Mouse (Mus musculus) ES-CJ7 (cell line): ENCODE data around the gene Tubd1.
"Not testable (repeated sequence)": the region's sequence is repeated elsewhere in the genome, so short reads cannot be mapped to it uniquely, and the experiment has no call there.

ENCODE experiments used
- DNase-seq: peaks from one replicate; pipeline ENCODE4 v3.0.0; 2011; ENCODE audit warnings: low read depth, low spot score

Tubd1 gene

DNA sequence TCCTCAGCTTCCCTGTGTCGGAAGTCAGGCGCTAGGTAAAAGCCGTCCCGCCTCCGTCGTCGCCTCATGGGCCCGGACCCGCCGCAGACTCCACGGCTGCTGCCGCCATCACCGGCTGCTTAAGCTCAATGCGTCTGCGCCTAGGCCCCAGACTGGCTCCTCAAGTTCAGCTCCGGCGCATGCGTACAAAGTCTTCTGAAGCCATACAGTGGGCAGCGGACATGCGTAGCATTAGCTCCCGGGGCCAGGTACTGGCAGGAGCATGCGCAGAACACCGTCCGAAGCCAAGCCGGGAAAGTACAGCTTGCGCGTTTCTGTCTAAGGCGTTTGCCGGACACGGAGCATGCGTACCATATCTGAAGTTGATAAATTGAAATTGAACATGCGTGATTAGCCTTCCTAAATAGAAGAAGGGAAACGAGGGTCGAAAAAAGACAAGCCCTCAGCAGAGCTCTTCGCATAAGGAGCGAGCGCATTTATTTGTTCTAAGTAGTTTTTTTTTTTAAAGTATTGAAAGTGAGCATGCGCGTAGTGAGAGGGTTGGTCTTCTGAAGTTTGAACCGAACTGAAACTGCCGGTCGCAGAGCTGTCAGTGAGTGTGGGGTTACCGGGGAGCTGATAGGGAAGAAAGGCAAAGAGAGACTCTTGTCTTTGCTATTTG, at the start of gene Tubd1, which contains the start of gene Rps6kb1:
TSS of gene Tubd1 (plus strand) at position 353 of the 661 bp plus-strand sequence.
TSS of gene Rps6kb1 (minus strand) at position 167 of the 661 bp plus-strand sequence.
- peak; percentile 100 for DNase-seq

DNA sequence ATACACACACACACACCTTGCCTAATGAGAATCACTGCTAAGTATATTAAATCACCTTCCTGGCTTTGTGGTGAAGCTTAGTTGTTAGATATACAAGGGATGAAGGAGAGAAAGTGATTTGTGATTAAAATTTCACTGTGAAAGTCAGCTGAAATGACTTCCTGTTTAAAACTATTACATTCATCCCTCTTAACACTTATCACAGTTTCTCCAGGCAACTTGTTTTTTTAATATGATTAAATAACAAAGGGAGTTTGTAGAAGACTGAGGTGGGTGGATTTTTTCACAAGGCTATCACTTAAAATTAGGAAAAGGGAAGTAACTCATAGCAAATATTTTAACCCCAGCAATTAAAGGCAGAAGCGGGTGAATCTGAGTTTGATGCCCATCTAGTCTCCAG, 47.4 kb upstream of the Tubd1 start:
- DNase-seq: no peak

DNA sequence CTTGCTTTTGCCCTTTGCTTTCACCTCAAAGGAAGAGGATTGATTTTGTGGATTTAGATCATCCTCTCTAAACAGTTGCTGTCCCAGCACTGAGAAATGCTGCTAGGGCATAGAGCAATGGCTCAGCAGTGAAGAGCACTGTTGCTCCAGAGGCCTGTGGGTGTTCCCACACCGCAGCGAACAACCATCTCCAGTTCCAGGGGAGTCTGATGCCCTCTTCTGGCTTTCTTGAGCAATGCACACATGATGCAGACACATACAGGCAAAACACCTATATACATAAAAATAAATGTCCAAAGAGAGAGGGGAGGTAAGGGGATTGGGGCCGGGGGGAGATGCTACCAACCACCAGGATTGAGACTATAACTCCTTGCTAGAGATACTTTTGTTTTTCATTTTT, 46.9 kb upstream of the Tubd1 start:
- peak; percentile 79 for DNase-seq

DNA sequence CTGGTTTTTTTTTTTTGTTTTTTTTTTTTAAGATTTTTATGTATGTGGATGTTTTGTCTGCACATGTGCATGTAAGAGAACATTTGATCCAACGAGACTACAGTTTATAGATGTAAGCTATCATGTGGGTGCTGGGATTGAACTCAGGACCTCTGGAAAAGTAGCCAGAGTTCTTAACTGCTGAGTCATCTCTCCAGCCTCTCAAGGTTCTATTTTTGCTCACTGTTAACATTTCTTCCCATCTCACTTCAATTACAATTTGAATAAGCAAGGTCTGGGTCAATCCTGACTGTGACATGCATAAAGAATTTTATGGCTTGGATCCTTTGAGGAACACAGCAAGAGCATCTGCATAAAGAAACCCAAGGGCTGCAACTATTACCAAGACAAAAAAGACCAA, 44.0 kb upstream of the Tubd1 start:
- no peak for DNase-seq

DNA sequence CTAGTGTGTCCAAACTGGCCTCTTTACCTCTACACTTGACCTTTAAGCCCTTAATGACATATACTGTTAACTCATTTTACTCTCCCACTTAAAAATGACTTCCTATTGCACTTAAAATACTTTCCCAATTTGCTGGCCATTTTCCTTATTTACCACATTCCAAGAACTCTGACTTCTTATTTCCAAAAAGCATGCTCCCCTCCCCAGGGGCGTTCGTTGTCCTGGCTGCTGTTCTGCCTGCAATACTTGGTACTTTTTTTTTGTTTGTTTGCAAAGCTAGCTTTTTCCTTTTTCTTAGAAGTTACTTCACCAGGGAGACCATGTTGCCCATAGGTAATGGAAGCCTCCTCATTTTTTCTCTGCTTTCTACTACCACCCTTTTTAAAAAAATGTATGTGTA, 41.7 kb upstream of the Tubd1 start:
- DNase-seq: no peak

DNA sequence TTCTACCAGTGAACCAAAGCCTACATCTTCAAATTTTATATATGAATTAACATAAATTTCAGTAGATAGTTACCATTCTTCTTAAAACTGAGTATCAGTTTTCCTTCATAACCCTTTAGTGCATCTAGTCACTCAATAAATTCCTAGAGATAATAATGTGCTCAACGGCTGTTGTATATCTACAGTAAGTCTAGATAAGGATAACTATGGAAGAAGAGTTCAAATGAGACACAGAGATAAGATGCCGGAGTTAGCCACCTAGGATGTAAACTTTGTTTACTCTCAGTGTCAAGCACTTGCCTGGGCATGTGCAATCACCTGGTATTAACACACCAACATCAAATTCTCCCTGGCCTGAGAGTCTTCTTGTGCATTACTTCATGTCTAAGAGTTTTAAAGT, 37.5 kb upstream of the Tubd1 start:
- no peak for DNase-seq

DNA sequence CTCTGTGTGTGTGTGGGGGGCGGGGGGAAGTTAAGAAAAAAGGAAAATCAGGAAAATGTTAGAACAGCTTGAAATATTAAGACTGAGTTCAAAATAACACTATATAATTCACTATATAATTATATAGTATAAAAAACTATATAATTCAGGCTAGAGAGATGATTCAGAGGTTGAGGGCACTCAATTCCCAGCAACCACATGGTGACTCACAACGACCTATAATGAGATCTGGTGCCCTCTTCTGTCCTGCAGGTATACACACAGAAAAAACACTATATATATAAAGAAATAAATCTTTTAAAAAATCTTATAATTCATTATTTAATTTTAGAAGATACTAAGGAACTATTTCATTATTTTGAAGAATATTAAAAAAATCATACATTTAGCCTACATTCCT, 36.8 kb upstream of the Tubd1 start:
- no peak for DNase-seq

DNA sequence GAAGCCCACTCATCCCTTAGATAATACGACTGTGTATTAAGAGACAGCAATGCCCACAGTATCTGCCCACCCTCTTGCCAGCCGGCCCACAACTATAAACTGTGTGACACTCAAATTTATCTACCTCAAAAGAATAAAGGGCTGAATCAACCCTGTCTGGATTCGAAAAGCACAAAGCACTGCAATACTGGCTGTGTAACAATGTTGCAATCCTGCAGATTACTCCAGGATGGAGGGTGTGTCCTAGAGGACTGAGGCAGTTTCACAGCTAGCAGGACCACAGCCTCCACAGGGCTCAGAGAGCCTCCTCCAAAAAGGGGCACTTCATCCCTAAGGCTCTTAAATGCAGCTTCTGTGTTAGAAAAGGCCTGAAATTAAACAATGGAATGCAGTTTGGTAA, 28.2 kb upstream of the Tubd1 start:
- DNase-seq: no peak

DNA sequence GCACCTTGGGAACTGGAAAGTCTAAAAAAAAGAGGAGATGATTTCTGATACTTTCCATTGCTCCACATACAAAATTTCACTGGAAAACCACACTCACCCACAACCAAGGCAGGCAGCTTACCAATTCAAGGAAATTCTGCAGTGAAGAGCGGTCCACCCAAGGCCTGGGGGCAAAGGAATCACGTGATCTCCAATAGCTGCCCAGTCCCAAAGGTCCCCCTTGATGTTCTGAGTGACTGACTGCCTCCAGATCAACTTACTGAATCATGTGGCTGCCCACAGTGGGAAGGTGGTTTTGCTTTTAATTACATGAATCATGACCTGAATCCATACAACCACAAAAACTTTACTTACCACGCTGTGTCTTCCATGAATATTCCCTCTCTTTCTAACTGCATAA, 27.6 kb upstream of the Tubd1 start:
- no peak for DNase-seq

DNA sequence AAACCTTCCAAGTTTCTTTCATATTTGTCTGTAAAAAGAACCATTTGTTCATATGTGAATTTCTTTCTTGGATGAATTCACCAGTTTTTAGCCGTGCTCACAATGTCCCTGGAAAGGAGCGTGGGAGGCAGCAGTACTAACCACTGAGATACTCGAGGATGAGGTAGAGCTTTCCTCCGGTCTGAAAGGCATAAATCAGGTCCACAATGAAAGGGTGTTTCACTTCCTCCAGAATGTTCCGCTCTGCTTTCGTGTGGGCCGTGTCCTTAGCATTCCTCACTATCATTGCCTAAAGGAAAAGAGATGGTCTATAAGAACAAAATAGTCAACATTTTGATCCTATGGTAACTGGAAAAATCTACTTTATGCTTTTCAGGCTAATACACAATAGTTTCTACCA, 25.0 kb upstream of the Tubd1 start:
- no peak for DNase-seq

DNA sequence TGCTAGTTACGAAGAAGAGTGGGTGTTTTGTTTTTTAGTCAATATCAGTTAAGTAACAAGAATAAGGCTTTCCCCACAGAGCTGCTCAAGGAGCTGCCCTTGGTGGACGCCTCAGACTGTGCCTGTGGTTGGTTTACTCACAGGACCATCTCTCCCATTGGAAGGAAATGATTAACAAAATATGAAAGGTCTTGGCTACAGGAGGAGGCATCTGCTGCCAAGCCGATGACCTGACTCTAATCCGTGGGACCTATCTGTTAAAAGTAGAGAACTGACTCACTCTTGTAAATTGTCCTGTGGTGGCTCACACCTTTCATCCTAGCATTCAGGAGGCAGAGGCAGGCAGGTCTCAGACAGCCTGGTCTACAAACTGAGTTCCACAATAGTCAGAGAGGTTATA, 17.3 kb upstream of the Tubd1 start:
- DNase-seq: no peak

DNA sequence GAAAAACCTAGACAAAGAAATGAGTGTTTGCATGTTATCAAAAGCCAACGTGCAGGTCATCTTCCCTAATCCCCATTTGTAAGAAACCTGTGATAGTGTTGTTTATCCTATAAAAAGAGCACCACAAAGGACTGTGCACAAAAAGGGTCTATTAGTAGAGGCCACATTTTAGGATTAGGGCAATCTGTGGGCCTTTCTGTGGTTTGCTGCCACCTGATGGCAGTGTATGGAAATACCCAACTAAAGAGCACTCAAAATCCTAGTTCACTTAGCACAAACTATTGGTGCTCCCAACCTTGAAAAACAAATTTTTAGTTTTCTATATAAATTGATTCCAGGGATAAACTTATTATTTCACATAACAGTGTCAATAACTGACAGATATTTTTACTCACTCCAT, 12.0 kb upstream of the Tubd1 start:
- peak; percentile 50 for DNase-seq

DNA sequence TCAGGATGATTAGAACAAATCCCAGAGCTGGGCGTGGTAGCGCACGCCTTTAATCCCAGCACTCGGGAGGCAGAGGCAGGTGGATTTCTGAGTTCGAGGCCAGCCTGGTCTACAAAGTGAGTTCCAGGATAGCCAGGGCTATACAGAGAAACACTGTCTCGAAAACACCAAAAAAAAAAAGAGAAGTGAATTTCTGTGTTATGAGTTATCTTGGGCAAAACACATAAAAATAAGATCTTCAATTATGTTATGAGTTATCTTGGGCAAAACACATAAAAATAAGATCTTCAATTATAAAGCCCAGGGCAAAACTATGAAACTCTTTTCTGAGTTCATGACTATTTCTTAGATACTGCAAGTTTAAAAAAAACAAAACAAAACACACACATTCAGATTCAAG, 11.5 kb upstream of the Tubd1 start:
- not testable (repeated sequence) for DNase-seq

DNA sequence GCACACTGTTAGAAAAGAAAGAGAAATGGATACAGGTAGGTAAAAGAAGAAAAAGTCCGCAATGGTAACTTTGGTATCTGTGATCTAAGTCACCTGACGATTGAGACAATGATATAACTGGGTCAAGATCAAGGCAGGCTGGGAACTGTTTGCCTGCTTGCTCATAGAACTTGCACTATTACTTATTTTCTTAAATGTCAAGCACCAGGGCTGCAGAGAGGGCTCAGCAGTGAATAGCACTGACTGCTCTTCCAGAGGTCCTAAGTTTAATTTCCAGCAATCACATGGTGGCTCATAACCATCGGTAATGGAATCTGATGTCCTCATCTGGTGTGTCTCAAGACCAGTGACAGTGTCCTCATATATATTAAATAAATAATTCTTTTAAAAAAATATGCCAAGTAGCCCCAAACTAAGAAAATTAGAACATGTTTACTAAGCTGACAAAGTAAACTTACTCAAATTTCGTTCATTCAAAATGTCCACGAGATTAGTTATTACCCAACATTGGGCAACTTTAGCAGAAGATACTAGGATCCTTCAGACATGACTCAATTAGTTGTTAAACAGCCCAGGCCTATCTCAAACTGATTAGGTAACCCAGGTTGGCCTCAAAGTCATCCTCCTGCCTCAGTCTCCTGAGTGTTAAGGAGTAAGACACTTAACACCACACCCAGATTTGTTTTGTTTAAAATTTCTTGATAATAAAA, 10.4 kb upstream of the Tubd1 start:
- DNase-seq: no peak

DNA sequence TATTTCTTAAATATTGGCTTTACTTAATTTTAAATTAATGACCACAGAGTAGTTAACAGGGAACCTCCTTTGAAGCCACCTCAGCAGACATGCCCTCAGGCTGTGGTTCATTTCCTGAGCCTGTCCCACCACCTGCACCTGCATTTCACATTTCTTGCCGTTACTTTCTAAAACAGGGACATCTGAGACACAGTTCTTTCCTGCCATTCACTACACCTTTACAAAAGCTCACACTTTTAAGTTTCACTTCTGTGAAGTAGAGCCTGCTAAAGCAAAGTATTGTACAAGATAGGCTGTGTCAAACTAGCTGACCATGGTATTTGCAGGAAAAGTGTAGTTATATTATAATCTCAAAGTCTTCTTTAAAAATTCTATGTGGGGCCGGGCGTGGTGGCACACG, 6.0 kb upstream of the Tubd1 start:
- DNase-seq: no peak

DNA sequence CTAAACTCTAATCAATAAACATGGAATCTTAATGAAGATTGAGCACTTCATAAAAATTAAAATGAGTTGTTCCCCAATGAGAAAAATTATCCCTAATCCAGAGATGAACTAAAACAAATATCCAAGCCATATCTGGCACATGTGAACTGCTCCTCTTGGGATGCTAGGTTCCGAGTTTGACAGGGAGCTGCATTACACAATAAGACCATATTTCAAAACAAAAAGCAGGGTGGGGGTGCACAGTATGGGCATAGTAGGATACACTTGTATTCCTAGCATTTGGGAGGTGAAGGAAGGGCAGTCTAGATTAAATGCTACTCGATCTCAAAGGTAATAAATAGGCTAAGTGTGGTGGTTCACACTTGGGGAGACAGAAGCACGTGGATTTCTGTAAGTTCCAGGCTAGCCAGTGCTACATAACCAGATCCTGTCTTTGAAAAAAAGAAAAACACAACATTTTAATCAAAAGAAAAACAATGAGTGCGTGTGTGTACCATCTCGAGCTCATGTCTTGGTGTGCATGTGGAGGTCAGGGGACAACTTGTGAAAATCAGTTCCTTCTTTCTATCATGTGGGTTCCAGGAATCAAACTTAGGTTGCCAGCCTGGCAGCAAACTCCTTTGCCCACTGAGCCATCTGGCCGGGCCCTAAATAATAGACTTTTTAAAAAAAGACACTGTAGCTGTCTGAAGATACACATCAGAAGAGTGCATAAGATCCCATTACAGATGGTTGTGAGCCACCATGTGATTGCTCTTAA, 4.9 kb upstream of the Tubd1 start:
- no peak for DNase-seq

DNA sequence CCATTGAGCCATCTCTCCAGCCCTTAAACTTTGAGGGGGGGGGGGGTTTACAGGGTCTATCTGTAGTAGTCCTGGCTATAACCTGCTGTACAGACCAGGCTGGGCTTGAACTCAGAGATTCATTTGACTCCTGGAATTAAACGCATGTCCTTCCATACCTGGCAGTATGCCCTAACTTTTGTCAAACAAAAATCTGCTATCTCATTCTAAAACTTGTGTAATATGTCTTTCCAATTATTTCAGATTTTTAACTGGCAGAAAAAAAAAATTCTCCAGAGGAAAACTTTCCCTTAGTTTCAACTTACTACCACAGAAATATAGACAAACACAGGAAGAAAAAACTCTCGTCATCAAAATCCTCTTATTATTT, 4.3 kb upstream of the Tubd1 start:
- DNase-seq: no peak

DNA sequence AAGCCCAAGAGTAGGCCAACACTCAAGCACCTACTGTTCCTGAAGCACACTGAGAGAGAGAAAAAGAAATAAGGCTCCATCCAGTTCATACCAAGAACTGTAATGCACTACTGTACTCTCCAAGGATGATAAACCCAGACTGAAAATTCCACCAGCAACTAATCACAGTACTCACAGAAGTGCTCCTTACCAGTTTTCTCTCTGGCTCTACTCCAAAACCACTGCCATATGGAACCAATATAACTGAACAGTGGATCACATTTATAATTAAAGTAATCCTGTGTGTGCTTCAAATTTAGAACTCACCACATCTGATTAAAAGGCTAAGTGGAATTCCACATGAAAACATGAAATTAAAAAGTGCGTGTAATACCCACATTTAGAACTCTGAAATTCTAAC, 1.9 kb upstream of the Tubd1 start:
- no peak for DNase-seq

DNA sequence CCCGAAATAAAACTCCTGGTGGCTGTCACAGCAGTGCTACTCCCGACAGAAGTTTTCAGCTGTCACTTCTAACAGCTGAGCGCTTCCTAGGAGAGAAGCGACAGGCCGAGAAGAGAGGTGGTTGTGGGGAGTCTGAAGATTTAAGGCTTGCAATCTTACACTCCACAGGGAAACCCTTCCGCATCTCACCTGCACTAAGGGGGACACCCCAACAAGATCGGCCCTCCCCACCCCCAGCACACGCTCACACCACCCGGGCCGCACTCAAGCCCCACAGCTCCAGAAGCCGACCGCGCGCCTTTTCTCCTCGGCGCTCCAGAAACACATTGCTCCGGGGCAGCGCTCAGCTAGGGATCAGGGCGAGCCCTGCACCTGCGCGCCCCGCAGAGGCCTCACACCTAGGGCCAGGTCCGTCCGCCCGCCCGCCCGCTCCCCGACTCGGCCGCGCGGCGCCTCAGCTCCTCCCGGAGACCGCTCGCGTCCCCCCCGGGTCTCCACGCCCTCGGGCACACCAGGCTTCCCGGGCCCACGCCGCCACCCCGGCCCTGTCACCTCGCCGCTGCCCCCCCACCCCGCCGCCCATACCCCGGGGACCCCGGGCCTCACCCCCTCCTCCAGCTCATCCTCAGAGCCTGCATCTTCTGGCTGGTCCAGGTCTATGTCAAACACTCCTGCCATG, 692 bp upstream of the Tubd1 start:
- peak; percentile 24 for DNase-seq

DNA sequence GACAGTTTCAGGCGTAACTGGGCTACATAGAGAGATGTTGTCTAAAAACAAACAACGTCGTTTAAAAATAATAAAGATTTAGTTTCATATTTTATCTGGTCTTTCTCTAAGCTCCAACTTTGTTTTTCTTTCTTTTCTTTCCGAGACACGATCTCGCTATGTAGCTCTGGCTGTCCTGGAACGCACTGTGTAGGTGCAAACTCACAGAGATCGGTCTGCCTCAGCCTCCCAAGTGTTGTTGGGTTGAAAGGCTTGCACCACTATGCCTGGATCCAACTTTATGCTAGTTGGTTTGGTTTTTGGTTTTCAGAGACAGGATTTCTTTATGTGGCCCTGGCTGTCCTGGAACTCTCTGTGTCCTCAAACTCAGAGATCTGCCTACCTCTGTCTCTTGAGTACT, 765 bp downstream of the Tubd1 start:
- no peak for DNase-seq

DNA sequence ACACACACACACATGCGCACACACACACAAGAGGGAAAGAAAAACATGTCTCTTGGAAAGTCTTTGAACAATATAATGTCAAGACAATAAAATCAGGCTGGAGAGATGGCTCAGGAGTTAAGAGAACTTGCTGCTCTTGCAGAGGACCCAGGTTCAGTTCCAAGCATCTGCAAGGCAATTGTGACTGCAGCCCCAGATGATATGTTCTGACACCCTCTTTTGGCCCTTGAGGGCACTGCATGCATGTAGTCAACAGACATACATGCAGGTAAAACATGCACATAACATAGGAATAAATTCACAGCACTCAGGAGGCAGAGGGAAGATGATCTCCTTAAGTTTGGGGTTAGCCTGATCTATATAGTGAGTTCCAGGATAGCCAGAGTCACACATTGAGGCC, 2.6 kb downstream of the Tubd1 start:
- peak; percentile 72 for DNase-seq

DNA sequence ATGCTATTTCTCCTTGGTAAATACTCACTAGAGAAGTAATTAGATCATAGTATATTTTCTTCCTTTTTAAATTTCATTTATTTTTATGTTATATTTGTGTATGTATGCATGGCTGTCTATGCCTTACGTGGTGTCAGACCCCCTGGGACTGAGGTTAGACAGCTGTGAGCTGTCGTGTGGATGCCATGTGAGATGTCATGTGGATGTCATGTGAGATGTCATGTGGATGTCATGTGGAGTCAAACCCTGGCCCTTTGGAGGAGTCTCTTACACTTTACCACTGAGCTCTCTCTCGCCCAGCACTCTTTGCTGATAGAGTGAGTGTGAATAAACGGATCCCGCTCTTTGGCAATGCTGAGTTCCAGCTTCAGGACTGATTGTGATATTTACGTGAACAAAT, 8.7 kb downstream of the Tubd1 start:
- DNase-seq: no peak
